Mouse (Mus musculus) induced T-regulatory cell, adult 2 months (primary cell): ENCODE data around the gene Rsad1.

Experiments used
- DNase-seq: peaks from one replicate; pipeline ENCODE4 v3.0.0-alpha.2; 2012; ENCODE audit warnings: low read depth

Rsad1 gene

GRCm38 (mm10) chr11:94548041-94548784 is 842 bp downstream of the Rsad1 start:
- DNase-seq: no peak

GRCm38 (mm10) chr11:94547271-94547670 is 1.8 kb downstream of the Rsad1 start:
- no peak for DNase-seq

GRCm38 (mm10) chr11:94546381-94546780 is 2.7 kb downstream of the Rsad1 start:
- no peak for DNase-seq

GRCm38 (mm10) chr11:94544422-94544821 is 4.6 kb downstream of the Rsad1 start:
- DNase-seq: no peak

GRCm38 (mm10) chr11:94543932-94544331 is 5.1 kb downstream of the Rsad1 start:
- DNase-seq: peak; percentile 70

GRCm38 (mm10) chr11:94543344-94543743 is 5.7 kb downstream of the Rsad1 start:
- DNase-seq: no peak

GRCm38 (mm10) chr11:94542400-94542799 is 6.7 kb downstream of the Rsad1 start:
- DNase-seq: no peak

GRCm38 (mm10) chr11:94539761-94540160 is 9.3 kb downstream of the Rsad1 start:
- DNase-seq: no peak

GRCm38 (mm10) chr11:94538733-94539292 is 10.2 kb downstream of the Rsad1 start:
- no peak for DNase-seq

- DNase-seq: no peak
Measured at GRCm38 (mm10) chr11:94533171-94533570, 15.9 kb downstream of the Rsad1 start.

GRCm38 (mm10) chr11:94528879-94529278 is 20.2 kb downstream of the Rsad1 start:
- peak; percentile 26 for DNase-seq

- DNase-seq: peak; percentile 33
Measured at GRCm38 (mm10) chr11:94526171-94526879, 22.7 kb downstream of the Rsad1 start.

- DNase-seq: peak; percentile 50
Measured at GRCm38 (mm10) chr11:94521219-94521843, 27.7 kb downstream of the Rsad1 start, which contains the start of gene Mycbpap. Mycbpap (minus strand) TSS chr11:94521742.

- DNase-seq: no peak
Measured at GRCm38 (mm10) chr11:94513452-94513851, 35.6 kb downstream of the Rsad1 start.

GRCm38 (mm10) chr11:94508976-94509375 is 40.1 kb downstream of the Rsad1 start:
- no peak for DNase-seq

- DNase-seq: no peak
Measured at GRCm38 (mm10) chr11:94501482-94501881, 47.6 kb downstream of the Rsad1 start.

- DNase-seq: no peak
Measured at GRCm38 (mm10) chr11:94500362-94500761, 48.7 kb downstream of the Rsad1 start.

GRCm38 (mm10) chr11:94499661-94500152 is 49.3 kb downstream of the Rsad1 start, which contains the start of gene Epn3:
Epn3 (minus strand) TSS chr11:94499974.
- DNase-seq: no peak

GRCm38 (mm10) chr11:94499035-94499434 is 50.0 kb downstream of the Rsad1 start:
- DNase-seq: no peak

- DNase-seq: no peak
Measured at GRCm38 (mm10) chr11:94498093-94498996, 50.7 kb downstream of the Rsad1 start.

- DNase-seq: no peak
Measured at GRCm38 (mm10) chr11:94495415-94495814, 53.6 kb downstream of the Rsad1 start.
